Mouse (Mus musculus): ENCODE results near the gene Iqsec2. TPM values are rescaled to one million over a fixed set of nuclear protein-coding genes. Genes with fewer than 3 reads are reported as not detected.

Gene Iqsec2
- polyA plus RNA-seq, 1 experiment, result 11.9 TPM

DNA sequence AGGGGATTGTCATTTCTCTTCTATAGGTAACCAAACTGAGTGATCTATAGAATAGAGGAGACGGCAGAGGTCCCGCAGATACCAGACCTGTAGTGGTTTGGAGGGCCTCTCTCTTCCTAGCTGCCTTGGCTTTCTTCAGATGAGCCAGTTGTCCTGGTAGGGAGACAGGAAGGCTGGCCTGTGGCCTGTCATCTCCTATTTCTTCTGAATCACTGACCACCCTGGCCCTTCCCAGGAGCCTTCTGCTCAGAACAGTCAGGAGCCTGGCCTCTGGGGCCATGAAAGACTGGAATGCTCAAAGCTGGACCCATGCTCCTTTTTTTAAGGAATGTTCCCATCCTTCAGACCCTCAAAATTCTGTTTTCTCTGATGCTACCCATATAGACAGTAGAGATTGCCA, 33.8 kb downstream of the Iqsec2 start:
- H3K4me1 ChIP-seq (ENCODE audit: control insufficient read depth, insufficient read depth, low read length), result peaks cover 5% of the 10 kb centered on the region
- no peak for TF ChIP-seq POLR2A (IDR thresholded peaks at IDR 0.05; ENCODE audit: low read depth, low read length)
- no peak for TF ChIP-seq CTCF (IDR thresholded peaks at IDR 0.05; ENCODE audit: borderline replicate concordance, insufficient read depth, low read length)
- no peak overlapping the region for H3K27ac ChIP-seq (ENCODE audit: insufficient read depth, low read length)
- no peak overlapping the region for H3K4me3 ChIP-seq (ENCODE audit: insufficient read depth, low read length)

DNA sequence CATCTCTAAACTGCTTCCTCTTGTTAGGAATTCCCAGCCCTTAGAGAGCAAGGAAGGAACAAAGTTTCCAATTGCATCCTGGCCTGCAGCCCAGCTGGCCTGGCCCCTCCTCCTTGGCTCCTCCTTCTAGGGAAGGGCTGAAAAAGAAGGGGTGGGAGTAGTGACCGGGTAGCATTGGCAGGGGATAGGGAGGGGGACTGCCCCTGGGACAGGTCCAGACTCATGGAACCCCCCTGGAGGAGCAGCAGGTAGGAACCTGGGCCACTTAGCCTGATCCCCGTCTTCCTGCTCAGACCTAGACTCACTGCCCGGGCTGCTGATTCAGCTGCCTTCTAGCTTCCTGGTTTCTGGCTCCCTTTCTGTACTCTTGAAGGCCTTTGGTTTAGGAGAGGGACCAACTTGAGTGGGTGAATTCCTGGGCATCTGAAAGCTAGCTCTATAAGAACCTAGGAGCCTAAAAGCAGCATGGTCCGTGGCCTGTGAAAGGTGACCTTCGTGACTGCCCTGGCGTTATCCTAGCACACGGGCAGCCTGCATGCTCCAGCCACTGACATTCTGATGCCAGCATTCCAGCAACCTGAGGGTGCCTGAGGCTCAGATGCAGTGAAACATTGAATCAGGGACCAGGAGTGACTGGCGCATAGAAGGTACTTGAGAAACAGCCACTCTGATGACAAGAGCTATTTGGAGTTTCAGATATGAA, 34.9 kb downstream of the Iqsec2 start:
- TF ChIP-seq POLR2A (IDR thresholded peaks at IDR 0.05; ENCODE audit: low read depth, low read length) (peak; percentile 40; the same call in 1 of the 2 replicates), CTCF (IDR thresholded peaks at IDR 0.05; ENCODE audit: borderline replicate concordance, insufficient read depth, low read length) (no peak)
- Histone ChIP-seq H3K4me3 (ENCODE audit: insufficient read depth, low read length) (peak overlapping the region; percentile 35), H3K4me1 (ENCODE audit: control insufficient read depth, insufficient read depth, low read length) (peaks cover 3% of the 10 kb centered on the region), H3K27ac (ENCODE audit: insufficient read depth, low read length) (0 out of 2 replicates have a peak overlapping the region, but pooled peaks have one; percentile 27)

DNA sequence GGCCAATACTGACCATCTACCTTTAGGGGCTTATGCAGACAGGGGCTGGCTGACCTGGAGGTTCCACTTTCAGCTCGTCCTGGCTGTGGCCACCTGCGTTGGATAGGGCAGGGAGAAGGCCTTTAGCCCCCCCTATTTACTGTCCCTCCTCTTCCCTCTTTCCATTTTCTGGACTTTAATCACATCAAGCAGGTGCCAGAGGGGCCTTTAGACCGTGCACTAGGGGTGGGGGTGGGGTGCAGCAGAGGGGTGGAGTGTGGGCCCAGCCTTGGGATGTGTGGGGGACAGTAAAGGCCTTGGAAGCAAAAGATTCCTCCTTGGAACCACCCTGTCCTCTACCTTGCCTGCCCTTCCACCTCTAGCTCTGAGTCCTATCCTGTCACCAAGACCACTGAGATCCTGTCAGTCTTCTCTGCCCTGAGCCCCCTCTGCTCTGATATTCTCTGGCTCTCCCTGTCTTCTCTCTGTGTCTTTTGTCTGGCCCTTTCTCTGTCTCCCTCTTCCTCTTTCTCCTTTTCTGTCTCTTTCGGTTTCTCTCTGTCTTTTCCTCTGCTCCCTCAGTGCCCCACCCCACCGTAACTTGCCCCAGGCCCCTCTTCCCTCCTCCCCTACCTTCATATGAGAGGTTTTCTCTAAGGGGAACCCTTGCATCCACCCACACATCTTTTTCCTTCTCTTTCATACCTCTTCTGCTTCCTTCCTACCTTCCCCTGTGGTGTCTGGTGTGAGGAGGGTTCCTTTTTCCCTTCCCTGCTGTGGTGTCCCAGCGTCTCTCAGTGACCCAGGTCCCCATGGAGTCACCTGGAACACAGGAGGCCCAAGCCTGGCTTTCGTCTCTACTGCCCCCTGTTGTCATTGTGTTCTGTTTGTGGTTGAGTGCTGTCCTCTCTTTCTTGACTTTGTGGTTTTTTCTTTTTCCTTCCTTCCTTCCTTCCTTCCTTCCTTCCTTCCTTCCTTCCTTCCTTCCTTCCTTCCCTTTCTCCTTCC, 35.9 kb downstream of the Iqsec2 start:
- Histone ChIP-seq H3K27ac (ENCODE audit: insufficient read depth, low read length) (no peak overlapping the region), H3K4me3 (ENCODE audit: insufficient read depth, low read length) (no peak overlapping the region)

DNA sequence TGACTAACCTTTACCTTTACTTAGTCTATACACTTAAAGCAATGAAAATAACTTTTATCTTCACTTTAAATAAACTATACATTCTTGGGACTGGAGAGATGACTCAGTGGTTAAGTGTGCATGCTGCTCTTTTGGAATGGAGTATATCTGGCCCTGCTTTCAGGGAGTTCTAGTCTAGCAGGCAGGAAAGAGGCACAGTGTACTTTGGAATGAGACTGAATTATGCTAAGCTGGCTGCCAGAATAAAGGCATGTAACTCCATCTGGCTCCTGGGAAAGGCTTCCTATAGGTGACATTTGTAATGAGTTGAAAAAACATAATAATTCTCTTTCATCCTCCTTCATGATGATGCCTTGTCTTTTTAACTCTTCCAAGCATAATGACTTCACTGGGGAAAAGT, 43.1 kb downstream of the Iqsec2 start:
- no peaks in the 10 kb centered on the region for H3K4me1 ChIP-seq (ENCODE audit: control insufficient read depth, insufficient read depth, low read length)
- no peak overlapping the region for H3K27ac ChIP-seq (ENCODE audit: insufficient read depth, low read length)
- no peak overlapping the region for H3K4me3 ChIP-seq (ENCODE audit: insufficient read depth, low read length)
- TF ChIP-seq POLR2A (IDR thresholded peaks at IDR 0.05; ENCODE audit: low read depth, low read length) (no peak), CTCF (IDR thresholded peaks at IDR 0.05; ENCODE audit: borderline replicate concordance, insufficient read depth, low read length) (no peak)

More for the DNA sequence above, 35.9 kb downstream of the Iqsec2 start:
- H3K4me1 ChIP-seq (ENCODE audit: control insufficient read depth, insufficient read depth, low read length), result peaks cover 3% of the 10 kb centered on the region
- TF ChIP-seq POLR2A (IDR thresholded peaks at IDR 0.05; ENCODE audit: low read depth, low read length), result no peak

DNA sequence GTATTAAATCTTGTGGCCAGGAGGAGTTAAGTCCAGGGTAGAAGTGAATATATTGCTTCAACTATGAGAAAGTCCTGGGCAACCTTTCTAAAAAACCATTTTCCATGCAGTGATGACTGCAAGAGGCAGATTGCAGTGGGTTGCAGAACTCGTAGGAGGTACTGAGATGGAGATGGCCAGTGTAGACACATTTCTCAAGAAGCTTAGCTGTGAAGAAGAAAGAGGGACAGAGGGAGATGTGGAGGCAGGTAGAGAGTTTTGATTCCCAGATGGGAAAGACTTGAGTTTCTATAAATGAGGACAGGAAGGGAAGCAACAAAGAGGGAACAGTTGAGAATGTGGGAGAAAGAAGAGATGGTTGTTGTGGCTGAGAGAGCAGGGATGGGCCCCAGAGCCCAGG, 47.2 kb downstream of the Iqsec2 start:
- Histone ChIP-seq H3K27ac (ENCODE audit: insufficient read depth, low read length) (no peak overlapping the region), H3K4me1 (ENCODE audit: control insufficient read depth, insufficient read depth, low read length) (no peaks in the 10 kb centered on the region), H3K4me3 (ENCODE audit: insufficient read depth, low read length) (no peak overlapping the region)
- TF ChIP-seq CTCF (IDR thresholded peaks at IDR 0.05; ENCODE audit: borderline replicate concordance, insufficient read depth, low read length), result no peak
- TF ChIP-seq POLR2A (IDR thresholded peaks at IDR 0.05; ENCODE audit: low read depth, low read length), result no peak

DNA sequence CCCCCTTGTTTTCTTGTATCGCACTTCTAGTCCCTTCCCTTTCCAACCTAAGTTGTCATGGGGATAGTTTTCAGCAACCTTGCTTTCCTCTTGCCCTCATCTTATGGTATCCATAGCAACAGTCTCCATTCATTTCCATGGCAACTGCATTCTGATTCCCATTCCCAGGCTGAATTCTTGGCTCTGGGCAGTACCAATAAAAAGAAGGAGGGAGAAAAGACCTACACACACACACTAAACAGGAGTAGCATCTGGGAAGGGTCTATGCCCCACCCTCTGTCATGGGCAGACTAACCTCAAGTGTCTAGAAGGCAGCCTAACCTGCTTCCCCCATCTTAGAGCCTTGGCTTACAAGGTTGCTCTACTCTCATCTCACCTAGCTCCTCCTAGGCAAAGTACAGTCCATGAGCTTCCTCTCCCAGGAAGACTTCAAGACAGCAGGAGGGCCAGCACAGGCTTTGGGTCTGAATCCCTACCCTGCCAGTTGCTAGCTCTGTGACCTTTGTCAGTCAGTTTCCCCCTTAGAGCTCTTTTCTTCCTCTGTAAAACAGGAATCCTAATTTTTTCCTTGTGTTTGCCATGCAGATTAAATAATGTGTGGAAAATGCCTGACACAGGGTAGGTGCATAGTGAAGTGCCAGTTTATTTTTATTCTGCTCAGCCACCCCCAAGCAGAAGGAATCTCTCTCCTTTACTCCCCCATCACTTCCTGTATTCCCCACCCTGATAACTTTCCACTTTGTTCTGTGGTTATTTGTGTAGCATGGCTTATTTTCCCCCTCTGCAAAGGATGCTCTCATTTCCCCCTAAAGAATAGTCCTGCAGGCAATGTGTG, 54.0 kb downstream of the Iqsec2 start:
- Histone ChIP-seq H3K4me3 (ENCODE audit: insufficient read depth, low read length) (no peak overlapping the region), H3K27ac (ENCODE audit: insufficient read depth, low read length) (no peak overlapping the region), H3K4me1 (ENCODE audit: control insufficient read depth, insufficient read depth, low read length) (no peaks in the 10 kb centered on the region; the same call in 1 of the 2 replicates)
- TF ChIP-seq CTCF (IDR thresholded peaks at IDR 0.05; ENCODE audit: borderline replicate concordance, insufficient read depth, low read length), result no peak
- TF ChIP-seq POLR2A (IDR thresholded peaks at IDR 0.05; ENCODE audit: low read depth, low read length), result no peak

DNA sequence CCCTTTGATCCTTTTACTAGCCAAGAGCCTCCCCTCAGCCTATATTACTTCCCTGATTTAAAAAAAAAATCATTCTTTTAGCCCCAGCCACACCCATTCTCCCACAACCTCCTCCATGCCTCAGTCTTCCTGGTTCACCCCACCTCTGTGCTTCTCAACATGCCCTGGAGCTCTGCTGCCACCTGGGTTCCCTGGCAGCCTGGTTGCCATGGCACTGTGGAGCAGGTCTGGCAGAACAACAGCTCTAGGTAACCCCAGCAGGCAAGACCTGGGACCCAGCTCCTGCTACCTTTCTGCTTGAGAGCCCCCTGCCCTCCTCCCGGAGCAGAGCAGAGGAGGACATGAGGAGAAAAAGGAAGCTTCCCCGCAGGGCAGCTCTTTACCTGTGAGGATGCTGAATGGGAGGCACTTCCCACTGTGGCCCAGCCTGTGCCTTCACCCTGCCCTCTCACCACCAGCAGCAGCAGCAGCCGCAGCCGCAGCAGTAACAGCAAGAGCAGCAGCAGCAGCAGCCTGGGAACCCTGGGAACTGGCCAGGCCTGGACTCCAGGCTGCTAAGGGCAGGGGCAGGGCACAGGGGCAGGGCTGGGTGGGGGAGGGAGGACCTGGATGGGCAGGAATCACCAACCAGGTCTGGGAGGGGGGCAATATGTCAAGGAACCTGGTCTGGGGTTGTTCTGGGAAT, 57.8 kb downstream of the Iqsec2 start:
- Histone ChIP-seq H3K27ac (ENCODE audit: insufficient read depth, low read length) (no peak overlapping the region), H3K4me3 (ENCODE audit: insufficient read depth, low read length) (no peak overlapping the region), H3K4me1 (ENCODE audit: control insufficient read depth, insufficient read depth, low read length) (no peaks in the 10 kb centered on the region; the same call in 1 of the 2 replicates)
- no peak for TF ChIP-seq POLR2A (IDR thresholded peaks at IDR 0.05; ENCODE audit: low read depth, low read length)
- no peak for TF ChIP-seq CTCF (IDR thresholded peaks at IDR 0.05; ENCODE audit: borderline replicate concordance, insufficient read depth, low read length)

DNA sequence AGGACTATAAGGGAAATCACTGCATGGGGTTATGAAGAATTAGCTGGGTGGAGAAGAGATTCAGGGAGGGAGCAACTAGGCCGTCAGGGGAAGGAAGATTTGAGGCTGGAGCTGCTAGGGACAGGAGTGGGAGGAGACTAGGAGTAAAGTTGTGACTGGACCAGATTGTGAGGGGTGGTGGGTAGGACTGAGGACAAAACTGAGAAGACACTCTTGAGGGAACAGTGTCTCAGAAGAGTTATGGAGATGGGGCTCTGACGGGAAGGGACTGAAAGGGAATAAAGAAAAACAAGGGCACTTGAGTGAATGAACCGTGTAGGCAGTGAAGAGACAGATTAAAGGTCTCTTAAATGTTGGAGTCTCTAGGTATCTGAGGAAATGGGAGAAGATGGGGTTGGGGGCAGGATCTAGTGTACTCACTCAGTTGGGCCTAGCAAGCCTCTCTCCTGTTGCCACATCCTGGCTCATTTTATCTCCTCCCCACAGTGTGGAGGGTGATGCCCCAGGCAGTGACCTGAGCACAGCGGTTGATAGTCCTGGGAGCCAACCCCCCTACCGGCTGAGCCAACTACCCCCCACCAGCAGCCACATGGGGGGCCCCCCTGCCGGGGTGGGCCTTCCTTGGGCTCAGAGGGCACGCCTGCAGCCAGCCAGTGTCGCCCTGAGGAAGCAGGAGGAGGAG, 58.5 kb downstream of the Iqsec2 start:
- Histone ChIP-seq H3K4me1 (ENCODE audit: control insufficient read depth, insufficient read depth, low read length) (no peaks in the 10 kb centered on the region; the same call in 1 of the 2 replicates), H3K4me3 (ENCODE audit: insufficient read depth, low read length) (no peak overlapping the region), H3K27ac (ENCODE audit: insufficient read depth, low read length) (peak overlapping the region; percentile 14; the same call in 1 of the 2 replicates)
- no peak for TF ChIP-seq CTCF (IDR thresholded peaks at IDR 0.05; ENCODE audit: borderline replicate concordance, insufficient read depth, low read length)
- TF ChIP-seq POLR2A (IDR thresholded peaks at IDR 0.05; ENCODE audit: low read depth, low read length), result no peak
